ENCODE assay signal across 8 mouse cellular contexts in the genomic region with DNA sequence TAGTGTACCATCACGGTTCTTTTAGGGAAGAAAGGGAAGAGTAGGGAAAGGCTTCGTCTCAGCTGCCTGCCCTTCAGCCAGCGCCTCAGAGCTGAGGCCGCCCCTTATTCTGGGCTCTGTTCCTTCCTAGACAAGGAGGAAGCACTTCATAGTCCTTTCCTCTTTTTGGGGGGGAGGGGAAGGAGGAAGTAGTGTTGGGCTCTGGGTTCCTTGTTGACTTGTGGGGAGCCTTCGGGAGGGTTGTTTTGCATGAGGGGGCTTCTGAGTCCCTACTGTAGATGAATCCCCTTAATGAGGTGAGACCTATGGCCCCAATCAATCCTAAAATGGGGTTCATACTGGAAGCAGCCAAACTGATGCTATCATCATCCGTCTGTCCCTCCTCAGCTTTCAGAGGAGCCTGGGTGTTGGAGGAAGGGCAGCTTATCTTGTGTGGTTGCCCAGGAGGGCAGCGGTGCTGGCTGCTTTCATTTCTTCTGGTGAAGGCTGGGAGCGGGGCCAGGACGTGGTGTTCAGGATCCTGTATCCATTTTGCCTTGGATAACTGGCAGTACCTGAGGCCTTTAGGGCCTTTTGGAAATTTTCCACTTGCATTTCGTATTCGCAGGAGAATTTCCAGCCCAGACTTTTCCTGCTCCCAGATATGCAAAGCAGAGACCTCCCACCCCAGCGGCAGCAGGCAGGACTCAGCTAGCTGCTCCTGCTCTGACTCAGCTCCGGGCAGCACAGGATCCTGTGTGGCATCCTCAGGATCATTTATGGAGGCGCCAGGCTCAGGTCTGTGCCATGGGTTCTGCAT. TPM values are rescaled to one million over a fixed set of nuclear protein-coding genes. Genes with fewer than 3 reads are reported as not detected.
DNase-seq lines count a peak whose midpoint lies in the region; ATAC-seq and TF ChIP-seq lines count a peak whose summit lies in the region.

No protein-coding gene starts in this region.

- DNase-seq in ovary, postnatal 36 days (ENCODE audit: low spot score), result peak; percentile 53
- DNase-seq in ovary, postnatal 14 days (ENCODE audit: low spot score), result no peak
- peak; percentile 62 for DNase-seq in cerebellum, adult 9-11 months
- DNase-seq in kidney, adult 2 months, result peak; percentile 93
- DNase-seq in liver, adult 2 months (ENCODE audit: extremely low read depth, low read depth, low spot score), result peak; percentile 34
- no peak for DNase-seq in T-cell, adult 2 months (ENCODE audit: low spot score)

- no peaks in the 10 kb centered on the region for H3K79me2 ChIP-seq in liver, adult 2 months (ENCODE audit: control insufficient read depth, insufficient read depth, low read length)

- no peak for TF ChIP-seq CTCF in kidney, adult 2 months (conservative IDR thresholded peaks at IDR 0.05; ENCODE audit: insufficient read depth, insufficient read length, low read depth, low read length)
- TF ChIP-seq CTCF in liver, adult 2 months (IDR thresholded peaks at IDR 0.05; ENCODE audit: low read depth, low read length), result no peak

- 35% methylated on average over 14 of the region's 14 CpGs for WGBS in kidney, adult 2 months
- 35% methylated on average over 14 of the region's 14 CpGs for WGBS in liver, adult 2 months

- H3K4me3 ChIP-seq in kidney, adult 2 months (ENCODE audit: insufficient read depth, low read depth, low read length), result peak overlapping the region; percentile 15; the same call in 1 of the 2 replicates
- peak overlapping the region; percentile 36 for H3K4me3 ChIP-seq in liver, adult 2 months (ENCODE audit: insufficient read depth, low read depth, low read length)

- peak; percentile 74 for ATAC-seq in granulocyte monocyte progenitor cell, adult 5-6 weeks (replicated peaks; ENCODE audit: poor library complexity, severe bottlenecking)
- peak; percentile 71 for ATAC-seq in neutrophil, adult 5-6 weeks (ENCODE audit: extremely low read depth, insufficient number of reproducible peaks, low FRiP score, poor library complexity, severe bottlenecking)

- H3K27me3 ChIP-seq in kidney, adult 2 months (replicated peaks; ENCODE audit: control insufficient read depth, insufficient read depth, low read length), result no peaks in the 10 kb centered on the region
- peaks cover 4% of the 10 kb centered on the region; the same call in 1 of the 2 replicates for H3K27me3 ChIP-seq in liver, adult 2 months (ENCODE audit: control insufficient read depth, insufficient read depth, low read length)

- H3K36me3 ChIP-seq in kidney, adult 2 months (ENCODE audit: control insufficient read depth, insufficient read depth, low read length), result no peaks in the 10 kb centered on the region
- no peaks in the 10 kb centered on the region for H3K36me3 ChIP-seq in liver, adult 2 months (ENCODE audit: control insufficient read depth, insufficient read depth, low read length)

- TF ChIP-seq POLR2A in kidney, adult 2 months (IDR thresholded peaks at IDR 0.05; ENCODE audit: low read depth, low read length), result no peak
- TF ChIP-seq POLR2A in liver, adult 2 months (IDR thresholded peaks at IDR 0.05; ENCODE audit: extremely low read depth, insufficient read depth, low read length), result no peak

- H3K4me1 ChIP-seq in kidney, adult 2 months (ENCODE audit: control insufficient read depth, insufficient read depth, low read length), result peaks cover 21% of the 10 kb centered on the region
- H3K4me1 ChIP-seq in liver, adult 2 months (ENCODE audit: control insufficient read depth, insufficient read depth, low read length), result 0 out of 2 replicates have a peak, but pooled peaks cover 2% of the 10 kb centered on the region

- peak overlapping the region; percentile 86 for H3K27ac ChIP-seq in kidney, adult 2 months (ENCODE audit: insufficient read depth, low read depth, low read length)
- peak overlapping the region; percentile 38 for H3K27ac ChIP-seq in liver, adult 2 months (replicated peaks; ENCODE audit: insufficient read depth, low read depth, low read length)

- H3K9ac ChIP-seq in liver, adult 2 months (ENCODE audit: low read depth, low read length), result no peak overlapping the region

RNA-seq across cellular contexts. Expression of gene Ampd3, which starts 5.4 kb away (rescaled TPM):
- total RNA-seq in granulocyte monocyte progenitor cell, adult 5-6 weeks (2014; fragmentation: Nextera tagmentation), result 3.5 and 6.2 TPM in 2 replicates
- total RNA-seq in granulocyte monocyte progenitor cell, adult 5-6 weeks (2017), result 1.4 and 2.1 TPM in 2 replicates
- polyA plus RNA-seq in kidney, adult 2 months (2012; rRNA removed), result 23.4 and 26.4 TPM in 2 replicates
- 0.55 and 0.67 TPM in 2 replicates for total RNA-seq in liver, adult 2 months (2014; rRNA removed)
- 0.25 and 0.57 TPM in 2 replicates for polyA plus RNA-seq in liver, adult 2 months (2012; rRNA removed)
- total RNA-seq in neutrophil, adult 5-6 weeks (2017), result 60.2 and 63.0 TPM in 2 replicates

Comparison
In these comparisons a context has a peak if more than half of its experiments do, and no peak if none do; other contexts are left out.
1. DNase-seq: peak in ovary, postnatal 36 days (single experiment), cerebellum, adult 9-11 months (single experiment), kidney, adult 2 months (single experiment) and liver, adult 2 months (single experiment); none in ovary, postnatal 14 days (single experiment) and T-cell, adult 2 months (single experiment).